In genomic region chr14:119520632-119521031, GRCm38 (mm10) we compare ENCODE assay signal across 18 mouse cellular contexts.
A peak's percentile ranks its signal among the peaks of the same experiment; 100 is the strongest.
DNase-seq lines count a peak whose midpoint lies in the region; ATAC-seq and TF ChIP-seq lines count a peak whose summit lies in the region.
"Had no signal": no experiment of that assay in that cellular context is flagged by ENCODE, and none has a peak within 500 bp of the region (broad histone marks: within the 10 kb centered on the region; RNA-seq: fewer than 3 reads in every experiment).

No protein-coding gene starts in this region.

- H3K4me3 ChIP-seq in kidney, adult 2 months (ENCODE audit: insufficient read depth, low read depth, low read length) = no peak overlapping the region
- H3K4me3 ChIP-seq in kidney, embryonic 14.5 days (ENCODE audit: low read length) = no peak overlapping the region
- H3K4me3 ChIP-seq in lung, embryonic 14.5 days (ENCODE audit: low read depth, low read length) = no peak overlapping the region
- no peak overlapping the region for H3K4me3 ChIP-seq in intestine, embryonic 16.5 days (ENCODE audit: low read length)
- no peak overlapping the region for H3K4me3 ChIP-seq in heart, embryonic 10.5 days
- H3K4me3 ChIP-seq: embryonic facial prominence, embryonic 12.5 days; heart, adult 2 months; hindbrain, embryonic 13.5 days had no signal

- no peak for TF ChIP-seq POLR2A in kidney, adult 2 months (IDR thresholded peaks at IDR 0.05; ENCODE audit: low read depth, low read length)

- no peak overlapping the region for H3K4me2 ChIP-seq in kidney, embryonic 14.5 days (replicated peaks; ENCODE audit: low read depth, low read length)
- H3K4me2 ChIP-seq in lung, embryonic 14.5 days = no peak overlapping the region
- no peak overlapping the region for H3K4me2 ChIP-seq in intestine, embryonic 16.5 days (ENCODE audit: low read depth, low read length)
- H3K4me2 ChIP-seq: embryonic facial prominence, embryonic 12.5 days; hindbrain, embryonic 13.5 days had no signal

- TF ChIP-seq CTCF in kidney, adult 2 months (conservative IDR thresholded peaks at IDR 0.05; ENCODE audit: insufficient read depth, insufficient read length, low read depth, low read length) = no peak
- no peak for TF ChIP-seq CTCF in lung, embryonic 14.5 days (IDR thresholded peaks at IDR 0.05; ENCODE audit: low read depth)

- no peak overlapping the region for H3K27ac ChIP-seq in kidney, adult 2 months (ENCODE audit: insufficient read depth, low read depth, low read length)
- no peak overlapping the region for H3K27ac ChIP-seq in kidney, embryonic 14.5 days (ENCODE audit: low read depth, low read length)
- H3K27ac ChIP-seq in lung, embryonic 14.5 days (ENCODE audit: low read depth) = peak overlapping the region; percentile 76
- H3K27ac ChIP-seq in intestine, embryonic 16.5 days (ENCODE audit: low read length) = 0 out of 2 replicates have a peak overlapping the region, but pooled peaks have one; percentile 18
- no peak overlapping the region for H3K27ac ChIP-seq in heart, embryonic 10.5 days
- H3K27ac ChIP-seq: embryonic facial prominence, embryonic 12.5 days; heart, adult 2 months; hindbrain, embryonic 13.5 days had no signal

- H3K9ac ChIP-seq in kidney, embryonic 14.5 days (ENCODE audit: low read depth, low read length) = no peak overlapping the region
- no peak overlapping the region for H3K9ac ChIP-seq in lung, embryonic 14.5 days
- no peak overlapping the region for H3K9ac ChIP-seq in intestine, embryonic 16.5 days (ENCODE audit: low read depth, low read length)
- H3K9ac ChIP-seq: embryonic facial prominence, embryonic 12.5 days; hindbrain, embryonic 13.5 days had no signal

- no peaks in the 10 kb centered on the region for H3K4me1 ChIP-seq in kidney, adult 2 months (ENCODE audit: control insufficient read depth, insufficient read depth, low read length)
- no peaks in the 10 kb centered on the region for H3K4me1 ChIP-seq in kidney, embryonic 14.5 days (ENCODE audit: control insufficient read depth, insufficient read depth, low read length)
- peaks cover 4% of the 10 kb centered on the region for H3K4me1 ChIP-seq in lung, embryonic 14.5 days (ENCODE audit: insufficient read depth)
- H3K4me1 ChIP-seq in intestine, embryonic 16.5 days (ENCODE audit: control insufficient read depth, insufficient read depth, low read length) = no peaks in the 10 kb centered on the region
- no peaks in the 10 kb centered on the region for H3K4me1 ChIP-seq in heart, embryonic 10.5 days
- H3K4me1 ChIP-seq: embryonic facial prominence, embryonic 12.5 days; hindbrain, embryonic 13.5 days had no signal

- DNase-seq in cerebellum, postnatal 10 days = peak; percentile 38 to 39
- no peak for DNase-seq in cerebellum, postnatal 4 days (ENCODE audit: low spot score in 2 of 2)
- DNase-seq in kidney, adult 2 months = peak; percentile 3
- peak; percentile 88 for DNase-seq in lung, embryonic 14.5 days
- no peak for DNase-seq in lung, postnatal 14 days
- DNase-seq in heart, embryonic 10.5 days (ENCODE audit: low spot score) = no peak
- DNase-seq: adrenal gland, postnatal 10 days; cerebellum, postnatal 25 days; heart, adult 2 months; heart, postnatal 10 days; right cerebral cortex, postnatal 14 days; thymus, postnatal 4 days had no signal

- ATAC-seq in kidney, embryonic 14.5 days (ENCODE audit: low FRiP score, low TSS enrichment) = no peak
- ATAC-seq in lung, embryonic 14.5 days (ENCODE audit: insufficient read depth) = peak; percentile 88
- ATAC-seq in intestine, embryonic 16.5 days = peak; percentile 58; the same call in 1 of the 2 replicates
- ATAC-seq: midbrain, embryonic 16.5 days had no signal

- 55% methylated on average over 5 of the region's 5 CpGs for WGBS in kidney, adult 2 months
- WGBS in kidney, embryonic 14.5 days = 50% methylated on average over 5 of the region's 5 CpGs
- 34% methylated on average over 5 of the region's 5 CpGs for WGBS in lung, embryonic 14.5 days
- WGBS in intestine, embryonic 16.5 days = 43% methylated on average over 5 of the region's 5 CpGs
- 85% methylated on average over 5 of the region's 5 CpGs for WGBS in heart, embryonic 10.5 days

- H3K27me3 ChIP-seq in kidney, adult 2 months (replicated peaks; ENCODE audit: control insufficient read depth, insufficient read depth, low read length) = no peaks in the 10 kb centered on the region
- H3K27me3 ChIP-seq in kidney, embryonic 14.5 days (ENCODE audit: control insufficient read depth, insufficient read depth, low read length) = no peaks in the 10 kb centered on the region
- H3K27me3 ChIP-seq in lung, embryonic 14.5 days (ENCODE audit: insufficient read depth, low read length) = no peaks in the 10 kb centered on the region
- no peaks in the 10 kb centered on the region for H3K27me3 ChIP-seq in intestine, embryonic 16.5 days (replicated peaks; ENCODE audit: control insufficient read depth, insufficient read depth, low read length)
- no peaks in the 10 kb centered on the region for H3K27me3 ChIP-seq in heart, embryonic 10.5 days (ENCODE audit: insufficient read depth, poor library complexity, severe bottlenecking)
- H3K27me3 ChIP-seq: CH12.LX; embryonic facial prominence, embryonic 12.5 days had no signal

- H3K36me3 ChIP-seq in kidney, adult 2 months (ENCODE audit: control insufficient read depth, insufficient read depth, low read length) = no peaks in the 10 kb centered on the region
- H3K36me3 ChIP-seq in kidney, embryonic 14.5 days (ENCODE audit: control insufficient read depth, insufficient read depth, low read length) = no peaks in the 10 kb centered on the region
- H3K36me3 ChIP-seq in lung, embryonic 14.5 days (ENCODE audit: insufficient read depth) = no peaks in the 10 kb centered on the region
- H3K36me3 ChIP-seq in intestine, embryonic 16.5 days (ENCODE audit: control insufficient read depth, insufficient read depth, low read length) = no peaks in the 10 kb centered on the region
- H3K36me3 ChIP-seq in heart, embryonic 10.5 days = no peaks in the 10 kb centered on the region
- H3K36me3 ChIP-seq: embryonic facial prominence, embryonic 12.5 days; hindbrain, embryonic 13.5 days had no signal

- H3K9me3 ChIP-seq in kidney, embryonic 14.5 days (ENCODE audit: control insufficient read depth, low read length) = no peaks in the 10 kb centered on the region
- H3K9me3 ChIP-seq in lung, embryonic 14.5 days (ENCODE audit: low read depth, low read length) = no peaks in the 10 kb centered on the region
- H3K9me3 ChIP-seq in intestine, embryonic 16.5 days (ENCODE audit: control insufficient read depth, low read length) = no peaks in the 10 kb centered on the region
- H3K9me3 ChIP-seq in heart, embryonic 10.5 days = no peaks in the 10 kb centered on the region
- H3K9me3 ChIP-seq: embryonic facial prominence, embryonic 12.5 days; hindbrain, embryonic 13.5 days had no signal

Comparison
In these comparisons a context has a peak if more than half of its experiments do, and no peak if none do; other contexts are left out.
1. DNase-seq: peak in cerebellum, postnatal 10 days (2 of 2), kidney, adult 2 months (single experiment) and lung, embryonic 14.5 days (single experiment); none in cerebellum, postnatal 4 days (0 of 2), lung, postnatal 14 days (single experiment) and heart, embryonic 10.5 days (single experiment).
2. H3K27ac ChIP-seq: peak in lung, embryonic 14.5 days (single experiment) and intestine, embryonic 16.5 days (single experiment); none in kidney, adult 2 months (single experiment), kidney, embryonic 14.5 days (single experiment) and heart, embryonic 10.5 days (single experiment).